Mouse (Mus musculus) activated CD4-positive, CD25-positive, alpha-beta regulatory T cell, adult 4 months (primary cell): ENCODE data around the gene Ncbp1. TPM values are rescaled to one million over a fixed set of nuclear protein-coding genes. Genes with fewer than 3 reads are reported as not detected.
"Not testable (repeated sequence)": the region's sequence is repeated elsewhere in the genome, so short reads cannot be mapped to it uniquely, and the experiment has no call there.

ENCODE experiments used
- ATAC-seq: one replicate; pipeline ENCODE4 v1.8.0; 2017
- polyA plus RNA-seq, 2 experiments: library from polyadenylated mRNA; unstranded; fragments of 100-300 nt; shearing (Covaris generic); gene quantifications; one replicate each; pipeline ENCODE4 v1.2.1; 2017

Gene Ncbp1
- polyA plus RNA-seq, 2 experiments from 2014 or later, result 38.2 to 44.5 TPM

DNA sequence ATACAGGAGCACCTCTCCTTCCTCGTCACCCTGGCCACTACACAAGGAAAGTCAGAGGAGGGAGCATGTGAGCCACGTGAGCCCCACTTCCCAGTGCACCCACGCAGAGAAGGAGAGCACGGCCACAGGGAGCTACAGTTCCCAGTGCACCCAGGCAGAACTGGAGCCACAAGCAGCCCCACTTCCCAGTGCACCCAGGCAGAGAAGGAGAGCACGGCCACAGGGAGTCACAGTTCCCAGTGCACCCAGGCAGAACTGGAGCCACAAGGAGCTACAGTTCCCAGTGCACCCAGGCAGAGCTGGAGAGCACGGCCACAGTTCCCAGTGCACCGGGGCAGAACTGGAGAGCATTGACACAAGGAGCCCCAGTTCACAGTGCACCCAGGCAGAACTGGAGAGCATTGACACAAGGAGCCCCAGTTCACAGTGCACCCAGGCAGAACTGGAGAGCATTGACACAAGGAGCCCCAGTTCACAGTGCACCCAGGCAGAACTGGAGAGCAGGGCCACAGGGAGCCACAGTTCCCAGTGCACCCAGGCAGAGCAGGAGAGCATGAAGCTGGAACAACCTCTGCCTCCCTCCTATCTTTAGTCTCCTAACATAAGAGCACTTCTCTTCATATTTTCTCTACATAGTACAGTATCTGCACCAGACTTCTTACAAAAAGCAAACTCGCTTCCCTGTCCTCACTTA lies 9.0 kb upstream of the Ncbp1 start:
- ATAC-seq, result no peak

- peak; percentile 53 for ATAC-seq
These were observed 8.2 kb upstream of the Ncbp1 start for GRCm38 (mm10) chr4:46130221-46130620.

- no peak for ATAC-seq
These were observed 6.6 kb upstream of the Ncbp1 start for GRCm38 (mm10) chr4:46131791-46132190.

GRCm38 (mm10) chr4:46137629-46138286 lies 655 bp upstream of the Ncbp1 start:
- ATAC-seq, result peak; percentile 41

GRCm38 (mm10) chr4:46144323-46144722 lies 5.9 kb downstream of the Ncbp1 start:
- ATAC-seq, result peak; percentile 19

GRCm38 (mm10) chr4:46146881-46147280 lies 8.5 kb downstream of the Ncbp1 start:
- no peak for ATAC-seq

DNA sequence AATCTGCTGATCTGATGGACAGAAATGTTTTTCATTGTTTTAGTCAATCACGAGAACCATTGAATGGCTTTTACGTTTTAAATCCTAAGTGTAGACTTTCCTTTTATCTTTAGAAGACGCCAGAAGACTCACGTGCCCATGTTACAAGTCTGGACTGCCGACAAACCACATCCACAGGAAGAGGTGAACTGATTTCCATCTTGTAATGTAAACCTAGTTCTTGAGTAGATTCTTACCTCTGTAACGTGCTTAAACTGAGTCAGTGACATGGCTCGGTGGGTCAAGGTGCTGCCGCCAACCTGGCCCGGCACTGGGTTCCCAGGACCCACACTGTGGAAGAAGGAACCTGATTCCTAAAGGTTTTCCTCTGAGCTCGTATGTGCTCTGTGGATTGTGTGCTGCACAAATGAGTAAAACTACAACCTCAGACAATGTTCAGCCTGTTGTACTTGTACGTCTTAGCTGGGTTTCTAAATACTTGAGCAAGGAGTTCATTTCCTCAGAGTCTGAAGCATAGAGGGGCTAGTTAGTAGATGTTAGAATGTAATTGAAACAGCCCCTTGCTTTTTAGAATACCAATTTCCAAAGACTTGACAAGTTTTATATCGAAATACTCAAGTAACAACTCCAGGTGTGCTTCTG lies 13.6 kb downstream of the Ncbp1 start:
- peak; percentile 97 for ATAC-seq

DNA sequence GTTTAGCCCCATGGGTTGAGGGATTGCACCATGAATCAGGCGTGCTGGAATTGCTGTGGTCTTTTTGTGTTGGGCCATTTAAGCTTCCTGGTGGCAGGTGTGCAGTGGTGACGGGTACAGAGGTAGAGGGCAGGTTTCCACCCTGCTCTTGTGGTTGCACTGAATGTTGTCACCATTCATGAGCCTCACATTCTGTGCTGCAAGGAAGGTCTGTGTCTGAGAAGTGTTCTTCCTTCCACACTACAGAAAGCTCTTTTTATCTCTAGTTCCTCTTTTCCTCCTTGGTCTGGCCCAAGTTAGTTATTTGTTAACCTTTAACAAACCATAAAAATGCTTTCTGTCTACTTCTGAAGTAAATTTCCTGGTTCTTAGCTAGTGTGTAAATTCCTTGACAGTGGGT lies 25.6 kb downstream of the Ncbp1 start:
- no peak for ATAC-seq

DNA sequence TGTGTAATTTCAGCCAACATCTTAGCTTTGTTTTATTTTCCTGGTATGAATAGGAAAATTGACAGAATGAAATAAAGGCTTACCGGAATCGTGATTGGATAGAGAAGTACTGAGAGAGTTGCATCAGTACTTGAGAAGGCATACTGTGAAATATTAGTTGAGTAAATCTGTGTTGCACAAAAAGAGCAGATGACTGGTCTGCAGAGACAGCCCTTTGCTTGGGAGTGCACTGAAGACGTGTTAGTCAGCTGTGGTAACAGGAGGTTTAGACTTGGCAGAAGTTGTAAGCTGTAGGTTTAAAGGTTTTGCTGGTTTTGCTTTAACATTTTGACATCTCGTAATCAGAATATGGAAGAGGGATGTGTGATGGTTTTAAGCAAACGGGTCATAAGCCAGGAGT lies 27.4 kb downstream of the Ncbp1 start:
- no peak for ATAC-seq

- ATAC-seq, result no peak
These were observed 33.3 kb downstream of the Ncbp1 start for GRCm38 (mm10) chr4:46171761-46172160.

DNA sequence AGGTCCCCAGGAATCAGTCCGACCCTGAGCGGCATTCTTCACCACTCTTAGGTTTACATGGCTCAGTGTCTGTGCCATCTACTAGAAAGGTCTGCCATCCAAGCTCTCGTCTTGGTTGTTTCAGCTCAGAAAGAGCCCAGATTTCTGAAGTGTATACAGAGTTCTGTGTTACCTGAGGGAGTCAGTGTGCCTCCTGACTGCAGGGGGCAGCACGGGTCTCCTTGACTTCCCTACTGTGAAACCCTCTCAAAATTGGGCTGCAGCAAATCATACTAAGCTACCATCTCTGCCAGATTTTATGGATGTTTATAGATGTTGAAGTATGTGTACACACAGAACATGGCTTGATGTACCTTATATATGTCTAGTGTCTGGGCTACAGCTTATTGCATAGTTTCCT lies 37.9 kb downstream of the Ncbp1 start:
- ATAC-seq, result no peak

DNA sequence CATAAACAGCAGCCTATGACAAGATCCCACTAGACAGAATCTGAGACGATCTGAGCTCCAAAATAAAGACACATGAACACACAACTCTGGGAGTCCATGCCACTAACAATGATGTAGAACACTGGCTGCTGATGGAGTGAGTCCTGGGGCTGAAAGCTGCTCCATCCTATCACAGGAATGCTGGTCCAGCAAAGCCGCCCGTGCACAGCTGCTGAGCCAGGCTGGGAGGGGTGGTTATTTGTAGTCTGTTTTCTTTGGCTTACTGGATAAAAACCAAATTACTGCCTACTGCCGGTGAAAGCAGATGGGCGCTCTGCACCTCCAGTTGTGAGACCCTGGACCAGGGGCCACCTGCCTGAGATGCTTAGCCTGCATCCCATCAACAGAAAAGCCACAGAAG lies 38.6 kb downstream of the Ncbp1 start:
- no peak for ATAC-seq

DNA sequence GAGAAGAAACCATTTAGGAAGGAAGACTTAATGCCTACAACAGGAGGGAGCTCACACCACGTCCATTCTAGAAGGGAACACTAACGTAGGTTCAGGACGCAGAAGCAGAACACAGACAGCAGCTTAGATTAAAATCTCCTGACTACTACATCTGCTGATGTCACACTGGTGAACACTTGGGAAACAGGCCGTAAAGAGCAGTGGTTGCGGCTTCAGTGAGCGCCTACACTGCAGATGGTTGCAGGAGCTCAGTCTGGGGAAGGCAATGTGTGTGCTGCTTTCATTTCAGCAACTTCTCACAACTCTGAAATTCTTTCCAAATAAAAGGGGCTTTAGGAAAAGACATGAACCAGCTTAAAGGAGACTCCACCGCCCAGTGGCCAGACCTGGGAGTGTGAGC lies 39.1 kb downstream of the Ncbp1 start:
- ATAC-seq, result no peak

- ATAC-seq, result no peak
These were observed 42.8 kb downstream of the Ncbp1 start for GRCm38 (mm10) chr4:46181168-46181567.

DNA sequence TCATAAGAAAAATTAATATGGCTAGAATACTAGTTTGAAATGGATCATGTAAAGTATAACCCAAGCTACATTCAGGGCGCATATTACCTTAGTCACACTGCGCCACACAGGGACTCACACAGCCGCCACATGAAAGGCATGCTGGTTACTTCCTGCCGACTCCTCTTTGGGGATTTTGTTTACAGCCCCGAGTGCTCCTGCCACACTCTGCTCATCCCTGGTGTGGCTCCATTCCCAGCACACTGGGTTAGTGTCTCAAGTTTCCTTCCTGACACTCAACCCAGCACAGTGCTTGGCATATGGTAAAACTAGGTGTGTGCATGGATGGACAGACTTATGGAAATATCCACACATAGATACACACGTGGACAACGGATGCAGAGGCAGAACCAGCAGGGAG lies 43.8 kb downstream of the Ncbp1 start:
- ATAC-seq, result no peak

GRCm38 (mm10) chr4:46185423-46185822 lies 47.0 kb downstream of the Ncbp1 start:
- ATAC-seq, result no peak

DNA sequence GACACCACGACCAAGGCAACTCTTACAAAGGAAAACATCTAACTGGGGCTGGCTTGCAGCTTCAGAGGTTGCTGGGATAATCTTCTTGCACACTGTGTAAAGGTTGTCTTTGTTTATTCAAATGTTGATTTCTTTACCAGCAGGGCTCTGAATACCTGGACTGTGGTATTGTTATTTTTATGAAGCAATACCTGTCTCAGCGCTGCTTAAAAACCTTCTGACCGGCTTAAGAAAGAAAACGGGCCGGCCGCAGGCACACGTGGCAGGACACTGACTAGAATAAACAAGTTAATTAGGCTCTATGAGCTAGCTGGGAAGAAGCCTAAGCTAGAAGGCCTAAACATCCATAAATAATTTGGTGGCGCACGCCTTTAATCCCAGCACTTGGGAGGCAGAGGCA lies 47.5 kb downstream of the Ncbp1 start:
- ATAC-seq, result no peak

GRCm38 (mm10) chr4:46186466-46186865 lies 48.1 kb downstream of the Ncbp1 start:
- no peak for ATAC-seq

DNA sequence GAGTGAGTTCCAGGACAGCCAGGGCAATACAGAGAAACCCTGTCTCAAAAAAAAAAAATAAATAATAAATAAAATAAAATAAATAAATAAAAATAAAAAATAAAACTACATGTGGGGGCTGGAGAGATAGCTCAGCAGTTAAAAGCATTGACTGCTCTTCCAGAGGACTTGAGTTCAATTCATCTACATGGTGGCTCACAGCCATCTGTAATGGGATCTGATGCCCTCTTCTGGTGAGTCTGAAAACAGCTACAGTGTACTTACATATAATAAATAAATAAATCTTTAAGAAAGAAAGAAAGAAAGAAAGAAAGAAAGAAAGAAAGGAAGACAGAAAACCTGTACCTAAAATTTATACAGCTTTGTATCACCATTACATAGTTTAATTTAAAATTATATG lies 53.6 kb downstream of the Ncbp1 start:
- ATAC-seq, result not testable (repeated sequence)

GRCm38 (mm10) chr4:46195781-46196487 lies 57.5 kb downstream of the Ncbp1 start, which contains the start of gene Xpa:
Gene Xpa (minus strand): TSS chr4:46196311.
- ATAC-seq, result peak; percentile 87

- ATAC-seq, result peak; percentile 1
These were observed 58.1 kb downstream of the Ncbp1 start for GRCm38 (mm10) chr4:46196513-46196912.

DNA sequence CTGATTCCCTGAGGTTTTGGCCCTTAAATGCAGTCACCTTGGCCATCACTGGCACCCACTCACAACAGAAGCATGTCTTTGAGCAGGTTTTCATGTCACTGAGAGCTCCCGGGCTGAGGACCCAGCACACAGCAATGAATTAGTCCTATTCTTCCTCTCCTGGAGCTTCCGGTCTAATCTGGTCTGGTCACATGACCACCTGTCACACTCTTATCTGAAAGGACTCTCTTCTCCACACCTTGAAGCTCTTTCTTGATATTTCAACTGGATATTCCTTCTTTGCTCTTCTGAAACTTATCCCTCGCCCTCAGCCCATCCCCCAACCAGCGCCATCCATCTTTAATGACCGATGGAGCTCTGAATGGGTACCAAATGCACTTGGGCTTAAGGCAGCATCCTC lies 59.7 kb downstream of the Ncbp1 start:
- no peak for ATAC-seq

DNA sequence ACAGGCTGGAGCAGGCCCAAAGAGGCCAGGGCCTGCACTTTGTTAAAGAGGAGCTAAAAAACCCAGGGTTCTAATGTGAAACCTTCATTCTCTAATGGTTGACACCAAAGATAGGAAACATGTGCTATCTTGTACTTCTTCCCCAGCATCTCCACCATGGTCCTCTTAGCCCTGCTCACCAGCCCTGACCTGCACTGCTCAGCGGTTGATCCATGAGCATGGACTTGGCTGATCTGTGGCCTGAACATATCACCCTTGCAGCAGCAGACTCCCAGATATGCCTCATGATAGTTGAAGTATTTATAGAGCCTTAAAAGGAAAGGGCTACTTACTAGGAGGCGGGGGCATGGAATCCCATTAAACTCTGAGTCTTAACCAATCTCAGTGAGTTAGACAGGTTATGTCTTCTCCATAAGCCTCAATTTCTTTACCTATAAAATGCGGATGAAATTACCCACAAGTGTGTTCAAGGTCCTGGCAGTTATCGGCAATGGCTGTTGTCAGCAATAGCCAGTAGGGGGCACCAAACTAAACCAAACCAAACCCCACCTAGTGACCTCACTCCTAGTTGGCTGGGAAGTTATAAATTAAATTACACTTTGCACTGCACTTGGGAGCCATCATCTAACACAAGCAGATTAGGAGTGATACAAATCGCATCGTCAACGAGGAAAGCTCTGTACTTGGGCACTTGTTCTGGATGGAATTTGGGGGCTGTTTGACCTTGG lies 63.6 kb downstream of the Ncbp1 start:
- ATAC-seq, result peak; percentile 81
